Mouse (Mus musculus): ENCODE measurements around the gene Bloc1s4. TPM values are rescaled to one million over a fixed set of nuclear protein-coding genes. Genes with fewer than 3 reads are reported as not detected.

Bloc1s4 gene
- polyA plus RNA-seq, 1 experiment from 2014 or later = 23.3 TPM

GRCm38 (mm10) chr5:36698067-36698670, 50.3 kb downstream of the Bloc1s4 start:
- no peak for DNase-seq (ENCODE audit: low spot score, missing footprints)
- Histone ChIP-seq H3K4me1 (ENCODE audit: control insufficient read depth, insufficient read depth, low read length) (peaks cover 9% of the 10 kb centered on the region), H3K4me3 (ENCODE audit: low read depth, low read length) (no peak overlapping the region), H3K9me3 (ENCODE audit: control insufficient read depth, low read length) (no peaks in the 10 kb centered on the region), H3K27me3 (ENCODE audit: control insufficient read depth, insufficient read depth, low read length) (no peaks in the 10 kb centered on the region), H3K9ac (ENCODE audit: low read length) (no peak overlapping the region), H3K27ac (ENCODE audit: low read depth, low read length) (no peak overlapping the region), H3K4me2 (no peak overlapping the region), H3K36me3 (ENCODE audit: control insufficient read depth, insufficient read depth, low read length) (no peaks in the 10 kb centered on the region)
- WGBS = 86% methylated on average over 7 of the region's 7 CpGs
- ATAC-seq (ENCODE audit: low FRiP score) = no peak

Other genes with a start within 250 kb of the Bloc1s4 start
- 41.2 TPM in 2 replicates for gene Tbc1d14, start 155.4 kb downstream of the Bloc1s4 start, polyA plus RNA-seq (2014; fragmentation: Nextera tagmentation; extraction: Ambion mirVana)
- gene D5Ertd579e, start 52.6 kb downstream of the Bloc1s4 start, polyA plus RNA-seq (2014; fragmentation: Nextera tagmentation; extraction: Ambion mirVana) = 32.9 and 35.6 TPM in 2 replicates
- gene Mrfap1, start 48.1 kb upstream of the Bloc1s4 start, polyA plus RNA-seq (2014; fragmentation: Nextera tagmentation; extraction: Ambion mirVana) = 615 and 623 TPM in 2 replicates
- 11.9 and 12.4 TPM in 2 replicates for gene Man2b2, start 82.0 kb upstream of the Bloc1s4 start, polyA plus RNA-seq (2014; fragmentation: Nextera tagmentation; extraction: Ambion mirVana)
- 1.2 TPM in 2 replicates for gene Ppp2r2c, start 119.9 kb upstream of the Bloc1s4 start, polyA plus RNA-seq (2014; fragmentation: Nextera tagmentation; extraction: Ambion mirVana)
- 6.4 and 7.0 TPM in 2 replicates for gene Wfs1, start 240.6 kb upstream of the Bloc1s4 start, polyA plus RNA-seq (2014; fragmentation: Nextera tagmentation; extraction: Ambion mirVana)

All from midbrain, embryonic 11.5 days (tissue).